Mouse (Mus musculus): Measurements from ENCODE around the gene Pik3c2b. TPM values are rescaled to one million over a fixed set of nuclear protein-coding genes. Genes with fewer than 3 reads are reported as not detected.

The Pik3c2b gene
- polyA plus RNA-seq, 1 experiment from 2014 or later: 25.7 TPM

- Histone ChIP-seq H3K36me3 (ENCODE audit: control insufficient read depth, insufficient read depth, low read length) (peaks cover 5% of the 10 kb centered on the region; the same call in 1 of the 2 replicates), H3K4me1 (replicated peaks; ENCODE audit: control insufficient read depth, insufficient read depth, low read length) (peaks cover 11% of the 10 kb centered on the region), H3K27me3 (ENCODE audit: control insufficient read depth, insufficient read depth, low read length) (no peaks in the 10 kb centered on the region), H3K27ac (ENCODE audit: low read depth, low read length) (no peak overlapping the region), H3K9ac (ENCODE audit: low read length) (no peak overlapping the region), H3K9me3 (ENCODE audit: control insufficient read depth, low read length) (no peaks in the 10 kb centered on the region), H3K4me2 (ENCODE audit: low read depth, low read length, severe bottlenecking) (no peak overlapping the region), H3K4me3 (ENCODE audit: low read depth, low read length) (no peak overlapping the region)
- DNase-seq (ENCODE audit: low spot score): no peak
- 79% methylated on average over 7 of the region's 7 CpGs for WGBS
- ATAC-seq (replicated peaks; ENCODE audit: low FRiP score): no peak
These were observed 12.0 kb downstream of the Pik3c2b start for GRCm38 (mm10) chr1:133057345-133058034.

DNA sequence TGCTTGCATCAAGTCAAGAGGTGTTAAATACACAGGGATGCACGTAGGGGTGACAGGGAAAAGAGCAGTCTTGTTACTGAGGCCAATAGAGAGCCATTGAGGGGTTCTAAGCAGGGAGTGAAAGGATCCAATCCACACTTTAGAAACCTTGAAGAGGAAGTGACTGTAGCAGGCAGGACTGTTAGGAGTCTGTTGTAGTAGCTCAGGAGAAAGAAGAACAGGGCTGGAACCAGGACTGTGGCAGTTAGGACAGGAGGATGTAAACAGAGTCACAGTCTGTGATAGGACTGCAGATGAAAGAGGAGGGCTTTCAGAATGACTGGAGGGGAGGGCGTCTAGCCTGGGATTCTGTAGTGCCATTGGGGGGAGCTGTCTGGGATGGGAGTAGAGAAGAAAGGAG, 14.1 kb downstream of the Pik3c2b start:
- H3K27ac ChIP-seq (ENCODE audit: low read depth, low read length): no peak overlapping the region
- H3K4me3 ChIP-seq (ENCODE audit: low read depth, low read length): no peak overlapping the region
- peaks cover 7% of the 10 kb centered on the region for H3K4me1 ChIP-seq (replicated peaks; ENCODE audit: control insufficient read depth, insufficient read depth, low read length)
- no peak for ATAC-seq (replicated peaks; ENCODE audit: low FRiP score)
- H3K36me3 ChIP-seq (ENCODE audit: control insufficient read depth, insufficient read depth, low read length): peaks cover 5% of the 10 kb centered on the region; the same call in 1 of the 2 replicates
- 27% methylated on average over 2 of the region's 2 CpGs for WGBS
- H3K9me3 ChIP-seq (ENCODE audit: control insufficient read depth, low read length): no peaks in the 10 kb centered on the region
- H3K9ac ChIP-seq (ENCODE audit: low read length): no peak overlapping the region
- DNase-seq (ENCODE audit: low spot score): no peak
- H3K4me2 ChIP-seq (ENCODE audit: low read depth, low read length, severe bottlenecking): no peak overlapping the region
- no peaks in the 10 kb centered on the region for H3K27me3 ChIP-seq (ENCODE audit: control insufficient read depth, insufficient read depth, low read length)

GRCm38 (mm10) chr1:133060681-133061080, 15.2 kb downstream of the Pik3c2b start:
- Histone ChIP-seq H3K4me3 (ENCODE audit: low read depth, low read length) (no peak overlapping the region), H3K4me2 (ENCODE audit: low read depth, low read length, severe bottlenecking) (no peak overlapping the region), H3K36me3 (ENCODE audit: control insufficient read depth, insufficient read depth, low read length) (peaks cover 5% of the 10 kb centered on the region; the same call in 1 of the 2 replicates), H3K9me3 (ENCODE audit: control insufficient read depth, low read length) (no peaks in the 10 kb centered on the region), H3K27ac (ENCODE audit: low read depth, low read length) (no peak overlapping the region), H3K4me1 (replicated peaks; ENCODE audit: control insufficient read depth, insufficient read depth, low read length) (peaks cover 7% of the 10 kb centered on the region), H3K27me3 (ENCODE audit: control insufficient read depth, insufficient read depth, low read length) (no peaks in the 10 kb centered on the region), H3K9ac (ENCODE audit: low read length) (no peak overlapping the region)
- 55% methylated on average over 4 of the region's 4 CpGs for WGBS
- no peak for ATAC-seq (replicated peaks; ENCODE audit: low FRiP score)
- DNase-seq (ENCODE audit: low spot score): no peak

DNA sequence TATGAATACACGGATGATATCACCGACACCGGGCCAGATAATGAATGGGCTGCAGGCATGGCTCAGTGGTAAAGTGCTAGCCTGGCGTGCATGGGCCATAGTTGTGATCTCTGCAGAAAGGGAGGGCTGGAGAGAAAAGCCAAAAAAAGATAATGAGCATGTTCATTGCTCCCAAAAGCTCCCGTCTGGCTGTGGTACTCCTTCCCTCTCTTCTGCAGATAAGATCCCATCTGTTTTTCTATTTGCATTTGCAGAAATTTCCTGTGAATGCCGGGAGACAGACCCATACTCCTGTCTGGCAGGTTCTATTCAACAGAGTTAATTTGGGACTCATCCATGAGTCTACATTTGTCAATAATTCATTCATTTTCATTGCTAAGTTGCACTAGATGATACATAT, 17.7 kb downstream of the Pik3c2b start:
- H3K36me3 ChIP-seq (ENCODE audit: control insufficient read depth, insufficient read depth, low read length): peaks cover 5% of the 10 kb centered on the region; the same call in 1 of the 2 replicates
- WGBS: 98% methylated on average over 6 of the region's 6 CpGs
- no peak for ATAC-seq (replicated peaks; ENCODE audit: low FRiP score)

DNA sequence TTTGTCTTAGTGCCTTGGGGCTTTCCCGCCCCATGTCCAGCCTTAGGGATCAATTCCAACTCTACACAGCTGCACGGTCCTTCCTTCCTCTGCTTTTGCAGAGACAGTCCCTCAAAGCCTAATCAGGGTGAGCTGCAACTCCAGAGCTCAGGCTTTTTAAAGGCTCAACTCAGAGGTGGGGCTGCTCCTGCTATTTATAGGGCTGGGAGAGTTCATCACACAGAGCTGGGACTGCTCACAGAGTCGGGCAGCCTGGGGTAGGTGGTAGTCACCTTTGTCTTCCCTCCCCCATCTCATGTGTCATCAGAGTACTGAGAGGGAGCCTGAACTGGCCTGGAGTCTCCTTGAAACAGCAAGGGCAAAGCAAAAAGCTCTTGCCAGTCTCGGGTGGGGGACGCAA, 22.8 kb downstream of the Pik3c2b start:
- Histone ChIP-seq H3K27ac (ENCODE audit: low read depth, low read length) (no peak overlapping the region), H3K27me3 (ENCODE audit: control insufficient read depth, insufficient read depth, low read length) (no peaks in the 10 kb centered on the region), H3K9ac (ENCODE audit: low read length) (no peak overlapping the region), H3K36me3 (ENCODE audit: control insufficient read depth, insufficient read depth, low read length) (no peaks in the 10 kb centered on the region; the same call in 1 of the 2 replicates), H3K9me3 (ENCODE audit: control insufficient read depth, low read length) (no peaks in the 10 kb centered on the region), H3K4me3 (ENCODE audit: low read depth, low read length) (no peak overlapping the region), H3K4me1 (replicated peaks; ENCODE audit: control insufficient read depth, insufficient read depth, low read length) (no peaks in the 10 kb centered on the region; the same call in 1 of the 2 replicates), H3K4me2 (ENCODE audit: low read depth, low read length, severe bottlenecking) (no peak overlapping the region)
- ATAC-seq (replicated peaks; ENCODE audit: low FRiP score) (no peak), DNase-seq (ENCODE audit: low spot score) (no peak)
- 69% methylated on average over 5 of the region's 5 CpGs for WGBS

More for the DNA sequence above, 17.7 kb downstream of the Pik3c2b start:
- H3K27ac ChIP-seq (ENCODE audit: low read depth, low read length): no peak overlapping the region
- no peak for DNase-seq (ENCODE audit: low spot score)
- no peak overlapping the region for H3K4me2 ChIP-seq (ENCODE audit: low read depth, low read length, severe bottlenecking)
- H3K27me3 ChIP-seq (ENCODE audit: control insufficient read depth, insufficient read depth, low read length): no peaks in the 10 kb centered on the region
- H3K4me1 ChIP-seq (replicated peaks; ENCODE audit: control insufficient read depth, insufficient read depth, low read length): peaks cover 7% of the 10 kb centered on the region; the same call in 1 of the 2 replicates
- no peak overlapping the region for H3K9ac ChIP-seq (ENCODE audit: low read length)
- no peak overlapping the region for H3K4me3 ChIP-seq (ENCODE audit: low read depth, low read length)
- no peaks in the 10 kb centered on the region for H3K9me3 ChIP-seq (ENCODE audit: control insufficient read depth, low read length)

GRCm38 (mm10) chr1:133068669-133069274, 23.3 kb downstream of the Pik3c2b start:
- no peak overlapping the region for H3K4me2 ChIP-seq (ENCODE audit: low read depth, low read length, severe bottlenecking)
- ATAC-seq (replicated peaks; ENCODE audit: low FRiP score) (no peak), DNase-seq (ENCODE audit: low spot score) (no peak)
- no peaks in the 10 kb centered on the region; the same call in 1 of the 2 replicates for H3K36me3 ChIP-seq (ENCODE audit: control insufficient read depth, insufficient read depth, low read length)
- 89% methylated on average over 14 of the region's 15 CpGs for WGBS
- H3K9me3 ChIP-seq (ENCODE audit: control insufficient read depth, low read length): no peaks in the 10 kb centered on the region
- H3K27me3 ChIP-seq (ENCODE audit: control insufficient read depth, insufficient read depth, low read length): no peaks in the 10 kb centered on the region
- no peak overlapping the region for H3K27ac ChIP-seq (ENCODE audit: low read depth, low read length)
- H3K4me1 ChIP-seq (replicated peaks; ENCODE audit: control insufficient read depth, insufficient read depth, low read length): no peaks in the 10 kb centered on the region; the same call in 1 of the 2 replicates
- no peak overlapping the region for H3K4me3 ChIP-seq (ENCODE audit: low read depth, low read length)
- no peak overlapping the region for H3K9ac ChIP-seq (ENCODE audit: low read length)

- no peak overlapping the region for H3K4me3 ChIP-seq (ENCODE audit: low read depth, low read length)
- no peaks in the 10 kb centered on the region for H3K27me3 ChIP-seq (ENCODE audit: control insufficient read depth, insufficient read depth, low read length)
- no peak overlapping the region for H3K4me2 ChIP-seq (ENCODE audit: low read depth, low read length, severe bottlenecking)
- H3K9me3 ChIP-seq (ENCODE audit: control insufficient read depth, low read length): no peaks in the 10 kb centered on the region
- WGBS: 81% methylated on average over 12 of the region's 12 CpGs
- no peak overlapping the region for H3K27ac ChIP-seq (ENCODE audit: low read depth, low read length)
- H3K9ac ChIP-seq (ENCODE audit: low read length): no peak overlapping the region
- H3K36me3 ChIP-seq (ENCODE audit: control insufficient read depth, insufficient read depth, low read length): no peaks in the 10 kb centered on the region; the same call in 1 of the 2 replicates
- no peak for DNase-seq (ENCODE audit: low spot score)
- no peak for ATAC-seq (replicated peaks; ENCODE audit: low FRiP score)
- no peaks in the 10 kb centered on the region; the same call in 1 of the 2 replicates for H3K4me1 ChIP-seq (replicated peaks; ENCODE audit: control insufficient read depth, insufficient read depth, low read length)
These were observed 24.0 kb downstream of the Pik3c2b start for GRCm38 (mm10) chr1:133069275-133070120.

DNA sequence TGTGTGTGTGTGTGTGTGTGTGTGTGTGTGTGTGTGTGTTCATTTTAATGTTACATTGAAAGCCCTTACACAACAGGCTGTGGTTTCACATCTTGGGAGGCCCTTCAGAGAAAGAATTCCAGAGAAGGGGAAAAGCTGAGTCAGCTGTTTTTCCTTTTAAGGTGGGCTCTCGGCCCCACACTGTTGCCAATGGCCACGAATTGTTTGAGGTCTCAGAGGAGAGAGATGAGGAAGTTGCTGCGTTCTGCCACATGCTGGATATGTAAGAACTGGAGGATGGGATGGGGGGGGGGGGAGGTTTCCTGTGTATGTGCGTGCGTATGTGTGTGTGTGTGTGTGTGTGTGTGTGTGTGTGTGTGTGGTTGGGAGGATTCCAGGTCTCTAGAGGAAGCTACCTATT, 24.7 kb downstream of the Pik3c2b start:
- no peaks in the 10 kb centered on the region for H3K9me3 ChIP-seq (ENCODE audit: control insufficient read depth, low read length)
- H3K27ac ChIP-seq (ENCODE audit: low read depth, low read length): no peak overlapping the region
- 76% methylated on average over 5 of the region's 5 CpGs for WGBS
- no peak overlapping the region for H3K4me2 ChIP-seq (ENCODE audit: low read depth, low read length, severe bottlenecking)
- H3K36me3 ChIP-seq (ENCODE audit: control insufficient read depth, insufficient read depth, low read length): no peaks in the 10 kb centered on the region; the same call in 1 of the 2 replicates
- no peak overlapping the region for H3K4me3 ChIP-seq (ENCODE audit: low read depth, low read length)
- DNase-seq (ENCODE audit: low spot score) (no peak), ATAC-seq (replicated peaks; ENCODE audit: low FRiP score) (no peak)
- no peaks in the 10 kb centered on the region; the same call in 1 of the 2 replicates for H3K4me1 ChIP-seq (replicated peaks; ENCODE audit: control insufficient read depth, insufficient read depth, low read length)
- H3K27me3 ChIP-seq (ENCODE audit: control insufficient read depth, insufficient read depth, low read length): no peaks in the 10 kb centered on the region
- no peak overlapping the region for H3K9ac ChIP-seq (ENCODE audit: low read length)

Measured in forebrain, embryonic 11.5 days (tissue).